Mouse (Mus musculus): Measurements from ENCODE around the gene Hps1.

DNA sequence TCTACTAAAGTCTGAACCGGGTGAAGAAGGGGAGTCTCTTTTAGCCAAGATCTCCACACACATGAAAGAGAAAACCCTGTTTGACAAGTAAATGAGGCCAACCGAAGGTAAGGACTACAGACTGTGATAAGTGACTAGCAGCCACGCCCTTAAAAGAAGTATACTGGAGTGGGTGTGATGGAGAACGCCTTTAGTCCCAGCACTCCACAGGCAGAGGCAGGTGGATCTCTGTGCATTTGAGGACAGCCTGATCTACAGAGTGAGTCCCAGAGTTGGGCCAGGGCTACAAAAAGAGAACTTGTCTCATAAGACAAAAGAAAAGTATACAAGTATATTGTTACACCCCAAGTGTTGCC lies 33.9 kb downstream of the Hps1 start:
- no peak for TF ChIP-seq MAFK (IDR thresholded peaks at IDR 0.05; ENCODE audit: insufficient read depth, low read depth, low read length)
- no peak for TF ChIP-seq CHD2 (IDR thresholded peaks at IDR 0.05; ENCODE audit: low read depth, low read length)
- no peak for TF ChIP-seq HCFC1 (IDR thresholded peaks at IDR 0.05; ENCODE audit: borderline replicate concordance, insufficient read depth, low read length)
- no peak for TF ChIP-seq ZC3H11A (IDR thresholded peaks at IDR 0.05; ENCODE audit: borderline replicate concordance, low read depth, low read length)
- TF ChIP-seq ZNF384 (IDR thresholded peaks at IDR 0.05; ENCODE audit: low read depth, low read length): no peak
